Mouse (Mus musculus): ENCODE results near the gene Col12a1. TPM values are rescaled to one million over a fixed set of nuclear protein-coding genes. Genes with fewer than 3 reads are reported as not detected.

Col12a1 gene
- polyA plus RNA-seq (2017; shearing (Covaris generic)), result not detected

GRCm38 (mm10) chr9:79718481-79719370 is at the start of gene Col12a1:
Gene Col12a1 (minus strand): TSS chr9:79718831.

DNA sequence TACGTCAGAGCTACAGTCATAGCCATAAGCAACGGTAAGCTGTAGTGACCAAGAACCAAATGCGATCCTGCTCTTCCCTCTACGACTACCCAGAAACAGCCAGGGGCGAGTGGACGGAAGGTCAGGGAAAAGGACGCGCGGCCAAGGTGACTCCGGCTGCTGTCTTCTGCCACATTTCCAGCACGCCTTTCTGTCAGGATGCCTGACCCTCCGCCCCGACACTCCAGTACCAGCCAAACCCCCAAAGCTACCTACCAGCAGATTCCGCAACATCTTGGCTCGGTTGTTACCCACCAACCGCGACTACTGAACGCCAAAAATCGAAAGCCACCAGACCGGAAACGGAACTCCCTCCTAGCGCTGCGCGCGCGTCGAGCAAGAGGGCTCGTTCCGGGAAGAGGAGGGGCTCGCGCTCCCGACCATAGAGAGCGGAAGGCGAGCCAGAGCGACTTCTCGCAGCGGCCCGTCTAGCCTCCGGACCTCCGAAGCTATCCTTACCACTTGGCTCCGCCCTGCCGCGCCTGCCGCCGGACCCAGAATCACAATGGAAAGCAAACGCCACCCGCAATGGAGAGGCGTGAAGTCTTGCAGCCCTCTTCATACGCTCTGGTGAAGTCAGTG is 40.9 kb upstream of the Col12a1 start, which contains the start of gene Cox7a2:
Gene Cox7a2, minus strand, starts transcription at position 494 of the 621 bp plus-strand sequence.

Other genes starting within 250 kb of the Col12a1 start
- 305 TPM for gene Cox7a2, start 41.0 kb upstream of the Col12a1 start, polyA plus RNA-seq (2017; shearing (Covaris generic))
- 65.7 TPM for gene Tmem30a, start 74.7 kb upstream of the Col12a1 start, polyA plus RNA-seq (2017; shearing (Covaris generic))

Measured in activated CD4-positive, CD25-positive, alpha-beta regulatory T cell, adult 9 weeks (primary cell).